Mouse (Mus musculus) layer of hippocampus, adult 9-11 months (tissue): ENCODE measurements at regions not wholly inside any gene's neighbourhood (a gene's known extent, or its start where the extent isn't known, plus 50 kb on each side); places are given as distances from the start of the nearest gene placed in this dataset.
A peak's percentile ranks its signal among the peaks of the same experiment; 100 is the strongest.

Source experiments
- DNase-seq: peaks from one replicate; pipeline ENCODE4 v3.0.0; 2022

DNA sequence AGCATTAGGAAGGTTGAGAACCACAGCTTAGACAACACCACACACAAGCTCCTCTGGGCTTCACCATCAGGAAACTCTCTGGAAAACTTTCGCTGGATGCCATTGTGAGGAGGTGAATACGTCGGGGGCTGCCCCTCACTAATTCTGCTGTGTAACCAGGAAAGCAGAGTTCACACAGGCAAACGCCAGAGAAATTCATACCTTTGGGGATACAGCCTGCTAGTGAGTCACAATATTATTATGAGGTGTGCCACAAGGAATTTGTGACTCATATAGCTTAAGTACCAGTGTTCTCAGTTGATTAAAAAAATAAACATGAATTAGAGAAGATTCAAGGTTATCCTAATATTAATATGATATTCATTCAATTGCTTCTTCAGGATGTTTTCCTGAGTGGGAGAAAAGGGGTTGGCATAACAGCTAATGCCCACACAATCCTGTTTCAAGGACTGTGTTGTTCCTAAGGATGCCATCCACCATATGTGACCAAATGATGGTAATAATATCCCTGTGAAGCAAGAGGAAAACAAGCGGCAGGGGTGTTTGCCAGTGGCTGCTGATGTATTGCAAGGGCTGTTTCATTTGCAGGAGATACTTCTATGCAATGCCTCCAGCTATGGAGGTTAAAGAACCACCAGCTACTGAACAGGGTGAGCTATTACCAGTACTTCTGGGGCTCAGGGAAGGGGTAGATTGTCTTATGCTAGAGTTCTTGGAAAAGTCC, 148.4 kb upstream of the Adra1b start:
- no peak for DNase-seq

DNA sequence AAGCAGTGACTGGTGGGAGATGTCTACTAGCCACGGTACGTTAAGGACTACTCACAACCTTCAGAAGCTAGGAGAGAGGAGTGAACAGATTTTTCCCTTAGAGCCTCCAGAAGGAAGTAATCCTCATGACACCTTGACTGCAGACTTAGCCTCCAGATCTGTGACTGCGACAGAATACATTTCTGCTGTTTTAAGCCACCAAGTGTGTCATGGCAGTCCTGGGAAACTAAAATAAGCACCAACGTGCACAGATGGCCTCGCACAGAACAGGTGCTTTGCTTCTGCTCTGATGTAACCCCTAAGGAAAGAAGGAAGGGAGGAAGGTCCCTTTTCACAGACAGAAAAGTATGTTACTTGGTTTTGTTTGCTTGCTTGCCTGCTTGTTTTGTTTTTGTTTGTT, 151.5 kb upstream of the Adra1b start:
- DNase-seq = peak; percentile 34

DNA sequence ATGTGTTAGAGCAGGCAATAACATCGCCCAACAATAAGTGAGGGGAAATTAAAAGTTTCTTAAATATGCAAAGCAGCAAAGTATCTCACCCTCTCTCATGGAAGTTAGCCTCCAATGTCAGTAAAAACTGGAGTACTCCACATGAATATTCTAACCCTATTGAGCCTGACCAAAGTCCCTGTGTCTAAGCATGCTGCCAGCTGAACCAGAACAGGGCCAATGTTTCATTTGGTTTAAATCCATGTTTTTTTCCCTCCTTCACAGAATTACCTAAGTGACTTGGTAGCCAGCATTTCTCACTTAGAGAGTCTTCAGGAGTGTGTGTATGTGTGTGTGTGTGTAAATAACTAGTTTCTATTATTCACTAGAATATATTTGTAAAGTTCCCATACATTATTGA, 161.4 kb upstream of the Adra1b start:
- DNase-seq = no peak

GRCm38 (mm10) chr11:44066176-44066575, 165.2 kb upstream of the Adra1b start:
- no peak for DNase-seq

DNA sequence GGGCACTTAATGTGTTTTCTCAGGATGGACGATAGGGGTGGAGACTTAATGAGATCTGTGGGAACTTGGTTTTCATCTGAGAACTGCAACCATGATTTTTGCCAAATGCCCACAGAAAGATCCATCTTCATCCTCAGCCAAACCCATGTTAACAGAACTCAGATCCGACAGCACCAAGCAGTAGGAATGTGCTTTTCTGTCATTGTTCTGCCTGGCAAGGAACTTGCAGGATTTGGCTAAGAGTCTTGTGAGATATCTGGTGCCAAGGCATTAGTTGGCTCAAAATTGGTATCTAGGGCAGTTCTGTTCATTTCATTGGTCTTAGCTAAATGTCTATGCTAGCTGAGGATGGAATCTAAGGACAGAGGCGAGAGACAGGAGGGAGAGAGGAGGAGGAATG, 182.7 kb upstream of the Adra1b start:
- peak; percentile 3 for DNase-seq

- no peak for DNase-seq
These were observed 185.9 kb upstream of the Adra1b start for GRCm38 (mm10) chr11:44086951-44087350.

DNA sequence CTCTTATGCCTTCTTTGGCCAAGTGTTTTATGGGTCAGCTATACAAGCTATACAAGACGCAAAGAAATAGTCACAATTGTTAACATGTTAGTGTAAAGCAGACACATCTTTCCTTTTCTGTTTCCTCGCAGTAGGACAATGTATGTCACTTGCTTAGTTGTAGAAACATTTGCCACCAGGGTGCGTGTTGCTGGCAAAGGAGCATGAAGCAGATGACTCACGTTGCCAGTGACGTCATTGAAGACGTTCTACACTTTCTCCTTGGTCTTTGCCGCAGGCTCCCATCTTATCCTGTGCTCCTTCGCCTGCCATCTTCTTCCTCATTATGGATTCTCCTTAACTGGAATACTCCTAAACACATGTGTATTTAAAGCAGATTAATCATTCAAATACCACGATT, 188.5 kb upstream of the Adra1b start:
- DNase-seq = no peak

DNA sequence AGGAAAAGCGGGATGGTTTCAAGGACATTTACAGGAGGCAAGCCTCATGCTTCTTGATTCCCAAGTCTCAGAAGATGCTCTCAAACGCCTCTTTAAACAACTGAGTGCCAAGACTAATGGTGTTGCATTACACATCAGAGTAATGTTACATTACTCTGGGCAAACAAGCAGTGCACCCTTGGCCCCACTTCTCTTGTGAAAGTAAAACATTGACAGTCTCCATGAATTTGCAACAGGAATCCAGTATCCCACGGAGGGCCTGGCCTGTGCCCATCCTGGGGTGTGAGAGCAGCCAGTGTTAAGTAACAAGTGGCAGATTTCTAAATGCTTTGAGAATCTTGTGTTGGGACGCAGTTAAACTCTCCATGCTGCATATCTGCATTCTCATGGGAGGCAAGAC, 194.3 kb upstream of the Adra1b start:
- no peak for DNase-seq

DNA sequence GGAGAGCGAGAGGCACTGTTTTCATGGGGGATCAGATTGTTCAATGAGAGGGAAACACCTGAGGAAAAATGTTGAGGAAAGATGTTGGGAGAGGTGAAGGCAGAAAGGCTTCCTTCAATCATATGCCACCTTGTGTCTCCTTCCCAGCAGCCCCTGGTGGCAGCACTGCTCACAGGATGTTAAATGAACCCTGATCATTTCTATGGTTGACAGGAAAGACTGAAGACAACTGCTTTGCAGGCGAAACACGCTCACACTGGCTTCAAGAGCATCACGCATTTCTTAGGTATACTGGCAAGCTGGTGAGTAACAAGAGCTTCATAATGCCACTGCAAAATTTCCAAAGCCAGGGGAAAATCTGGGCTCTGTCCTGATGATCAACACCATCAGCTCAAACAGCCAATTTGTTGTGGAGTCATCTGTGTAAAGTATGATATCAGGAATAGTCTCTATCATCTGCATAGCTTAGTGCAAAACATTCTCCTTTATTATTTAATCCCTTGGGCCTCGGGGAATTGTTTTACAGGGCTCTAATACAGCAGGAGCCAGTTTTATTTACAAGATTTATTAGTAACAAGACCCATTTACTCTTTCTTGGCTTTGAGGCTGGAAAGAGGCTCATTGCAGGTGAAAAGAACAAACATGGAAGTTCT, 202.3 kb upstream of the Adra1b start:
- no peak for DNase-seq

- no peak for DNase-seq
These were observed 202.8 kb upstream of the Adra1b start for GRCm38 (mm10) chr11:44103841-44104191.

- DNase-seq = no peak
These were observed 205.2 kb upstream of the Adra1b start for GRCm38 (mm10) chr11:44106231-44106630.

GRCm38 (mm10) chr11:44111525-44111924, 210.5 kb upstream of the Adra1b start:
- no peak for DNase-seq

DNA sequence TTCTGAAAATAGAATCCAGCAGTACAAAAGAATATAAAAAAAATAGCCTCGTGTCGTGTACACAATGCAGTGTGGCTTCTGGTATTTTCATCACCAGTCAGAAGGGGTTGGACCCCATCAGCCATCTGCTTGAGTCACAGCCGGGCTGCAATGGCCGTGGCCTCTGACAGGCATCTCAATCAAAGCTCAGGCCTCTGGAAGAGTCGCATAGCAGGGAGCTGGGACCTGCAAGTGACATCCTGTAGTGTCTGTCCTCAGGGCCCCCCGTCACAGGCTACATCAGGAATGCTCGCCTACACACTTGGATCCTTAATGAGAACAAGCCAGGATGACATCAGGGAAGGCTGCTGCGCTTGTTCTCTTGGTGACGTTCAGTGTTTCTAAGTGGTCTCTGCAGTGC, 226.1 kb upstream of the Adra1b start:
- DNase-seq = peak; percentile 21

- no peak for DNase-seq
These were observed 227.5 kb upstream of the Adra1b start for GRCm38 (mm10) chr11:44128481-44128880.

DNA sequence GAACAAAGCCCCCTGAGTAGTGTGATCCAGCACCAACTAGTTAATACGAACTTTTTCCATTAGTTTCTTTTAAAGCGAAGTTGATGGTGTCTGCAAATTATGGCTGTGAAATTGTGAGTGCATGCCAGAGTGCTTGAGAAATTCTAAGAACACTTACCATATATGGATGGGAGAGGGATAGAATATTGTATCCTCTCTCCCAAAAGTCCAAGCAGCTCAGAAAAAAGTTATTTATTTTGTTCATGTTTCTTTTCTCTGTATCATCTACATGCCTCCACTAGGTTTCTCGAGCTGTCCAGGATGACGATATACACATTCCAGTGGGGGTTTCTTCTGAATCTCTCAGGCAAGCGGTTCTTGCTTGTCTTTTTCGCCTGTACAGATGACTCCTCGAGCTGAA, 232.2 kb upstream of the Adra1b start:
- no peak for DNase-seq

DNA sequence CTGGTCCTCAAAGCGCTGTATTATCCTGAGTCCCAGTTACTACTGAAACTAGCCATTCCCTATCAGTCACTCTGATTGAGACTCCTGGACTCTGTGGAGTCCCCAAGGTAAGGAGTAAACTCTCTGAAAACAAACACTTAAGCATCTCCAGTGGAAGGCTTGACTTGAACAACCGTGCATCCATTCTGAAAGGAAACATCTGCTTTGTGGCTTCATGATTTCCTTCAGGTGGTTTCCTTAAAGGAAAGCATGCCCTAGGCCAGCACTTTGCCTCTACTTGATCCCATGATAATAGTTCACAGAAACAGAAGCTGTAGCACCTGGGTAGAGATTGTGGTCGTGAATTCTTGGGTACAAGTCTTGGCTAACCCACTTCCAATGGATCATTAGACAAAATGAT, 235.0 kb upstream of the Adra1b start:
- DNase-seq = no peak

DNA sequence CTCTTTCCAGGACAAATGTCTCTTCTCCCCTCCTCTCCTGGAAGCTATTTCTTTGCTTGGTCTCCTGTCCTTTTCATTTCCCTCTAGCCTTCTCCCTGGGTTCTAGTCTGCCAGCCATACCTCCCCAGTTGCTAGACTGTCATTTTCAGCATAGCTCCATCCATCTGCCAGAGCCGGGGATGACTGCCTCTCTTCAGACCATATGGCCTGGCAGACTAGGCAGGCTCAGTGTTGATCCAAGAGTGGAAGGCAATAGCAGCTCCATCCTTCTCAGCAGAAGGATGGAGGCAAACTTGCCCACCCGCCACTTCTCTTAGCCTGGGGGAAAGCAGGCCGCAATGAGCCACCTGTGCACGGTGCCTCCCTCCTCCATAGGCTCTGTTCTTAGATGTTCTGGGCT, 242.0 kb upstream of the Adra1b start:
- DNase-seq = peak; percentile 9

DNA sequence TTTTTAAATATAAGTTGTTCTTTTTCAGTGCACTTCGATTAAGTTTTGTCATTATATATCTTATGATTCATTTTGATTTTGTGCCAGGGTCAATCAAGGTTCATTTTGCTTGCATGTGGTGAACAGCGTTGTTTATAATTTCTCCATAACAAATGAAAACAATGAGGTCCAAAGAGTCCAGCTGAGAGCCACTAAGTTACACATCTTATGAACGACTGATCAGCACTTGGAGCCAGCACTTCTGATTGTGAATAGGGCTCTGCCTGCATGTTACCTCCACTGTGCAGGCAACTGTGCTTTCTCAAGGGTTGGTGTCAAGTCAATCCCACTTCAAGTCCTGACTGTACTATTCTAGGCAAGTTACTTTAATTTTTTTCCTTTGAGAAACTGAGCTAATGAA, 243.5 kb upstream of the Adra1b start:
- no peak for DNase-seq

DNA sequence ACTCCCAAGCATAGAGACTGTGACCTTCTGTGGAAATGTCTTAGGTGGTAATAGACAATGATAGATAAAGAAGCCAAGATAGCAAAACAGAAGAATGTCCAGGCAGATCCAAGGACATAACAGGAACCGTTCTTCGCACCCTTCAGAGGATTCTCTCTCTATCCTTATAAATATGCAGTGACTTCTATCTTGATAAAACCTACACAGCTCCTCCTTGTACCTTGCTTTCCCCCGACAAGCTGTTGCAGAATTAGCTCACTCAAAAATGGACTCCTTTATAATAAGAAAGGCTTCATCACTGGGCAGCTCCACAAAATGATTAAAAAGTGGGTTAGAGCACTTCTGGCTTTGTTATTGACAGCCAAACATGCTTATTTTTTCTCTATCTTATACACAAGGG, 245.4 kb upstream of the Adra1b start:
- DNase-seq = no peak

DNA sequence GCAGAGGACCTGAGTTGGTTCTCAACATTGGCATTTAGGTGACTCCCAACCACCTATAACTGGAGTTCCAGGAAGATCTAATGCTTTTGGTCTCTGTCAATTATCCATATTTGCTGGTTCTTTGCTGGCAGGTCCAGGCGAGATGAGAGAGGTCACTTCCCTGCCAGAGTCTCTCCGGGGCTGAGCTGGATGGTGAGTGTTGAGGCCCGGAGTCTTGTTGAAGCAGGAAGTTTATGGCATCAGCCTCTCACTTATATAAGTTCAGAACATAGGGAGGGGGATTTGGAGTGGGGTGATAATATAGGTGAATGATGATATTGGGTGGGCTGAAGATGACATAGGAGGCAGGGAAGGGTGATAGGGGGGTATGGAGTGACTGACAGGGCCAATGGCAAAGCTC, 246.3 kb upstream of the Il12b start:
- DNase-seq = no peak

DNA sequence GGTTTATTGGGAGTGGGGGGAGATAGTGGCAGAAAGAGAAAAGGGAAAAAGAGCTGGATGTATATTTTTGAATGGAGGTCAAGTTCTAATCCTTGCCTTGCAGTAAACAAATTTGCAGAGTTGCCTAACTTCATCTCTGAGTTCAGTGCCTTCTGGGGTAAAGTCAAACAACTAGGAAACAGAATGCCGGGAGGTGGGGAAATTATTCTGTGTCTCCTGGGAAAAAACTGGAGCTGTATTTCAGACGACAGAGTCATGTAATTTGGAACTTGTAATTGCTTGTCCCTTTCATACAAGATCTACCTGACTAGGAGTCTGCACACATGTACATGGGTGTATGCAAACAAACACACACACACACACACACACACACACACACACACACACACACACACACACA, 244.3 kb upstream of the Il12b start:
- DNase-seq = no peak

DNA sequence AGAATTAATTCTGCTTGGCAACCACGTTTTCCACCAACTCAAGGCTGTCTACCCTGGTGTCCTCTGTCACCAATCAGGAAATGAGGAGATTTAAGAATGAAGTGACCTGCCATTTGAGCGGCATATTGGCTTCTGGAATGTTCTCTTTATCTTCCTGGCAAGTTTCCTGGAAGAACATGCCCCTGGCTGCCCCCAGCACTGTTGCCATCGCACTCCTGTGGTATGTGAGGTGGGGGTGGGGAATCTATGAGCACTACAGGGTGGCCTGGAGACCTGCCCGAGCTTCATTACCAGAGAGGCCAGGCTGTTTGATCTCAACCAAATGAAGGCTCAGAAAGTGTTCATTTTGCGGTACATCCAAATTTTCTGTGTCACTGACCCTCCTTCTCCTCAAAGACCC, 243.8 kb upstream of the Il12b start:
- DNase-seq = no peak

DNA sequence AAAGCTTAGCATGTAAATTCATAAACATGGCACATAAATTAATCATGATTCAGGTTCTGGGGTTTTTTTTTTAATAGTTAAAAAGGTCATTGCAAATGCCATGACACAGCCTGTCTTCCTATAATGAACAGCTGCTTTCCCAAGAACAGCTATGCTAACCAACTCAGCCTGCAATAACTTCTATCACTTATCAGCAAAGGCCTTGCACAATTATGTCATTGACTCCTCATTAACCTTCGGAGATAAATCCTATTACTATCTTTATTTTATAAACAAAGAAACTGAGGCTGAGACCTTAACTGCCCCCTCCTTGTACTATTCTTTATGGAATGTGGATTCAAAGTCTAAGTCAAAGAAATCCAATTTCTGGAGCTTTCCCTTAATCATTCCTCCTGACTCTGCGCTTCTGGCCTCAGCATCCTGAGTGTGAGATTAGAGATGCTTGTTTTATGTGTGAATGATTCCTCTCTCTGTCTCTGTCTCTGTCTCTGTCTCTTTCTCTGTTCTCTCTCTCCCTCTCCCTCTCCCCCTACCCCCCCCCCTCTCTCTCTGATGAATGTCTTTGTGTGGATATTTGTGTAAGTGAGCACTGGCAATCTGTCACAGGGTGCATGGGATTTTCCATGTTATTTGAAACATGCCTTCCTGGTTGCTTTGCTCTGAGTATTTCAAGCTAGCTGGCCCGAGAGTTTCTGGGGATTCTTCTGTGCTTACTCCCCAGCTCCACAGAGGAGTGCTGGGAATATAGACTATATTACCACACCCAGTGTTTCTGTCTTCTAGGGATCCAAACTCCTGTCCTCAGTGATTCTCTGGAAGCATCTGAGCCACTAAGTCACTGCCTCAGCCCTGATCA, 243.1 kb upstream of the Il12b start:
- no peak for DNase-seq

- DNase-seq = no peak
These were observed 241.6 kb upstream of the Il12b start for GRCm38 (mm10) chr11:44158236-44158635.
